Mouse (Mus musculus) frontal cortex, postnatal 36 days (tissue): ENCODE results near the gene 1700067P10Rik.

Experiments
- DNase-seq, 2 experiments: peaks; one replicate each; pipeline ENCODE4 v3.0.0; 2022; ENCODE audit warnings: low spot score in 2 of 2

1700067P10Rik gene

DNA sequence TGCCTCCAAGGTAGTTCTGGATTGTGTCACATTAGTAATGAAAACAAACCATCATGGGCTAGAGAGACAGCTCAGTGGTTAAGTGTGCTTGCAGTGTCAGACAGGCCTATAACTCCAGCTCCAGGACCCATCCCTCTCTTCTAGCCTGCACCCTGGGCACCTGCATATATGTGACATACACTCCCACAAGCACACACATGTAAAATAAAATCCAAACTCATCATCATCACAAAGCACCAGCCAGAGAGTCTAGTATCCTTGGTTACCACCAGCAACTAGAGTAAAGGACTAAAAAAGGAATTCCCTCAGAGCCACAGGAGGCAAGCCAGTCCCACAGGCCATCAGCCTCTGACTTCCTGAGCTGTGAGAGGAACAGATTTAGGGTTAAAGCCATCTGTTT, at the start of gene 1700067P10Rik:
1700067P10Rik (plus strand) TSS at position 301 of the 400 bp plus-strand sequence.
- no peak for DNase-seq

DNA sequence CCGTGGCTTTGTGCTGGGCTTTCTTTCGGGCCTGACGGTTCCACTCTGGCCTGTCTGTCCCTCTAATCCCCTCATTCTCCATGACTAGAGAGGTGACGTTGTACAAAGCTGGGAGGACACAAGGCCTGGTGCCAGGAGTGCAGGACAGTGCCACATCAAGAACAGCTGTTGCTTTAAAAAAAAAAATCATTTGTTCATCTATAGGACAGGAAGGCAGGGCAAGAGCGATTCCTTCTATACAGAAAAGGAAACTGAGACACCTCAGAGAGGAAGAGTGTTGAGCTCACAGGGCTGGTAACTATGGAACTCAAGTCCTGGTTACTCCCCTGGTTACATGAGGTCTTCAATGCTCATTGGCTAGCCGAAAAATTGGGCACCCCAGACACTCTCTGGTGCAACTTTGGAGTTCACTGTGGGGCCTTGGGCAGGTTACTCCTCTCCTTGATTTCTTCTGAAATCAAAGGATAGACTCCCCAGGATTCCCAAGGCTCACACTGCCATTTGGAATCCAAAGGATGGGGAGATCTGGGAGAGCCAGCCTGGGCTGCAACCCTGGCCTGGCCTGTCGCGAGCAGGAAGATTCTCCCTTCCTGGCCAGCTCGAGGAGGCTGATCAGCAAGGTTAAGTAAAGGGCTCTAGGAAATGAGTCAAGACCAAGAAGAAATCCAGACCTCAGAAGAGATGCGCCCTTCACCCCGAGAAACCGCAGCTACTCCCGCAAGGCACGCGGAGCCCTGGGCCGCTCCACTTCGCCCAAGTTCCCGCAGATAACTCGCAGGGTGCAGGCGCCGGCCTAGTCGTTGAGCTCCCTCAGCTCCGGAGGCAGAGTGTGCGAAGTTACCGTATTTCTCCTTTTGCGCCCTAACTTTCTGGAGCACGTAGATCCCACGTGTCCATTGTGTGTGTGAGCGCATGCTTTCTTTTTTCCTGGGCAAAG, 47.5 kb upstream of the 1700067P10Rik start:
- peak; percentile 33 to 39 for DNase-seq

DNA sequence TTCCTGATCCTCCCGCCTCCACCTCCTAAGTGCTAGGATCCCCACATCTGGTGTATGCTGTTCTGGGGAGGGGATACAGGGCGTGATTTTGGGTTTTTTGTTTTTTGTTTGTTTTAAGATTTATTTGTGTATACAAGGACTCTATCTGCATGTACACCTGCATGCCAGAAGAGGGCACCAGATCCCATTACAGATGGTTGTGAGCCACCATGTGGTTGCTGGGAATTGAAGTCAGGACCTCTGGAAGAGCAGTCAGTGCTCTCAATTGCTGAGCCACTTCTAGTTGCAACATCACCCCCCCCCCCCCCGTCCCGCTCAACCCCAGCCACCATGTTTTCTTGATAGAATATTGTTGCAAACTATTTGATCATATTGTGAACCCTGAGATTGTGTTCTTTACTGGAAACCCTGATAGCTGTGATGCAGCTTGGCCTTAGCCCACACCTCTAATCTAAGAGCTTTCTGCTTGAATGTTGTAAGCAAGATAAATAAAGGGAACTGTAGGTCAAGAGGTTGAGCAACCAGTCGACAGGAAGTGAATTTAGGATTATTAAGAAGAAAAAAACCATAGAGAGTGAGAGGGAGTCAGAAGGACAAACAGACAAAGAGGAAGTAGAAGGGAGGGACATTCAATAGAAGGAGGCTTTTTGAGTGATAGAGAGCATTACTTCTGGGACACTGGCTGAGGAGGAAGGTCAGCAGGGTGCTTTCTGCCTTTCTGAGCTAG, 45.8 kb upstream of the 1700067P10Rik start:
- DNase-seq: no peak

DNA sequence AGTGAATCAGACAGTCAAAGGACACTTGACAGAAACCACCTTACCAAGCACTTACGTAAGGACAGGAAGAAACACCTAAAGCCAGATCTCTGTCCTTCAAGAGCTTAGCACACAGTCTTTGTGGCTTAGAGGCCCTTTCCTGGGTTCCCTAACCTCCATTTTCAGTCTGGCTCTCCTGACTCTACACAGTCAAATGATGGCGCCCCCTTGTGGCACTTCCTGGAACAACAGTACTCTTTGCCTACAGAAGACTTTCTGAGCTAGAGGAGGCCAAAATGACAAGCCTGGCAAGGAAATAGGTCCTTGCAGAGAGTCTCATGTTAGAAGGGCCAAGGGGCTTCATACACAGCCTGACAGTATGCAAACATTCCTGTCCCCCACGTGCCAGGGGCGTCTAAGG, 43.5 kb upstream of the 1700067P10Rik start:
- peak; percentile 47 to 60 for DNase-seq

DNA sequence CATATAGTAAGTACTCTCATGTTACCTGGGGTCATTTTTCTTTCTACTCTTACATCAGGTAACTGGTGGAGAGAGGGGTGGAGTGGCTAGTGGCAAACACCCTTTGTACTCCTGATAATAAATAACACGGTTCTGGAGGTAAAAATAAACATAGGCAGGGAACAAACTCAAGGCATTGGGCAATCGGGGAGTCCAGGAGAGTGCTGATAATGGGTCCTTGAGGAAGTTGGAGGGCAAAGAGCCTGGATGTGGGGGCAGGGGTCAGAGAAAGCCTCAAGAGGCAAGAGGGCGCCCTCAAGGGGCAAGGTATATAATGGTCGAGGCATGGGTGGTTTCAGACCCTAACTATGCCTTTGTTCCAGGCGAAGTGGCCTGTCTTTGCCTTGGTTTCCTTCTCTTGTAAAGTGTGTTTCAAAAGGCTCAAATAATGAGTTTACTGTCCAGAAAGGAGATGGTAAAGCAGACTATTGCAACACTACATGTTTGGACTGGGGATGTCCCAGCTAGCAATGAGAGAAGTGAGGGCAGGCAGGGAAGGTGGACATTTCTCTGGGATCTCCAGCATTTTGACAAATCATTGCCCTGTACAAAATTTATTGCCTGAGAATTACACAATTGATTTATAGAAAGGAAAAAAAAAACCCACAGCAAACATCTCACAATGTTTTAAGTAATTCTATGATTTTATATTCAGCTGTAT, 37.3 kb upstream of the 1700067P10Rik start:
- DNase-seq: no peak

DNA sequence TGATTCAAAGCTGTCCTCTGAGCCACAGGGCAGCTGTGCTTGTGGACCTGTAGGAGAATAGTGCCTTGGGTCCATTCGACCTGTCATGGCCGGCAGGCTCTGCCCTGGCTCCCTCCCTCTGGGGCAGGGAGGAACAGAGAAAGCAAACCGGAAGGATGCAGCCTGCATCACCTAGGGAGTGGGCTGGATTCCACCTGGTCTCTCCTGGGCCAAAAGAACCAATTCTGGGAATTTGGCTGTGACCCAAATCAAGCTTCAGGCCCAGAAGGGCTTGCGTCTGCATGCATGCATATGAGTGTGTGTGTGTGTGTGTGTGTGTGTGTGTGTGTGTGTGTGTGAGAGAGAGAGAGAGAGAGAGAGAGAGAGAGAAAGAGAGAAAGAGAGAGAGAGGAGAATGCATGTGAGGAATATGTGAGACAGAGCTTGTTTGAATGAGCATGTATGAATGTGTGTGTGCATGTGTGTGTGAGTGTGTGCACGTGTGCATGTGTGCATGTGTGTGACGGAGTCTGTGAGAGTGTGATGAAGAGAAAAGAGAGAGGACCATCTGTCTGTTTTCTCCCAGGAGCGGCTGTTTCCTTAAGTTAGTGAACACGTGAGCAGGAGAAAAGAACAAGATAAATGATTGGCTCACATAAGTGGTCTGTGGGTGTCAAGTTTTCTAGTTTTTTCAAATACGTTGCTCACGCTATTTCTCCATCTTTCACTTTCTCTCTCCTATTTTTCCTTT, 36.6 kb upstream of the 1700067P10Rik start:
- no peak for DNase-seq

DNA sequence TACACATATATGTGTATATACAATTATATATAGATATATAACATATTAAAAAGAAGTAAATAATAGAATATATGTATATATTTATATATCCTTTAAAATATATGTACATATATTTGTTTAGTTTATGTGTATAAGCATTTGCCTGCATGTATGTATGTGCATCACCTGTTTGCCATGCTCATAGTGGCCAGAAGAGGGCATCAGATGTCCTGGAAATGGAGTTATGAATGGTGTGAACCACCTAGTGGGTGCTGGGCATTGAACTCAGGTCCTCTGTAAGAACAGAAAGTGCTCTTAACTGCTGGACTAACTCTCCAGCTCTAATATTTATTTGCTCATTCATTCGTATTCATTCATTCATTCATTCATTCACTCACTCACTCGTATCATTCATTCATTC, 35.5 kb upstream of the 1700067P10Rik start:
- DNase-seq: no peak

DNA sequence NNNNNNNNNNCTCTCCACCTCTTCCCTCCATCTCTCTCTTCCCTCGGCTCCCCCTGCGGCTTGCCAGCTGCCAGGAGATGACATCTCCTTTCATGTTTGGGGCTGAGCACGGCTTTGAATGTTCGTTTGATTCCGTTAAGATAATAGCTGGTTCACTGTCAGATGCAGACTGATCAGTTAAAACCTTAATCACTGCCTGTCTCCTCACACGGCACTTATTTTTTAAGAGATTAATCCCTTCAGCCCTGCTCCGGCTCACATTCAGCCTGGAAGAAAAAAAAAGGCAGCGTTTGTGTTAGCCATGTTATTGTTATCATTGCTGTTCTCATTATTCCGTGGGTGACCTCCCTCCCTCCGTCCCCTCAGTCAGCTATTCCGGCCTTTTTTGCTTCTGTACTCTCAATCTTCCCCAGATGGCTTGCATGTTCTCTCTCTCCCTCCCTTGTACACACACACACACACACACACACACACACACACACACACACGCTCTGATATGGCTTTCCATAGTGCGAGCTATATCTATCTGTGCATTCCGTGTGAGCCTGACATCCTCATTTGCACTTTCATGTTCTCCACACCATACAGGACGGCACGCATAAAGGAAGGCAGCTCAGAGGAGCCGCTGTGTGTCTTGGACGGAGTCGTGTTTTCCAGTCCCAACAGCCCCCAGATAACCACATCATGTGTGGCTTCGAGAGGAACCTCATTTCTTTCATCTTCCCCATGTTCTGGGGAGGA, 33.9 kb upstream of the 1700067P10Rik start:
- DNase-seq: no peak

DNA sequence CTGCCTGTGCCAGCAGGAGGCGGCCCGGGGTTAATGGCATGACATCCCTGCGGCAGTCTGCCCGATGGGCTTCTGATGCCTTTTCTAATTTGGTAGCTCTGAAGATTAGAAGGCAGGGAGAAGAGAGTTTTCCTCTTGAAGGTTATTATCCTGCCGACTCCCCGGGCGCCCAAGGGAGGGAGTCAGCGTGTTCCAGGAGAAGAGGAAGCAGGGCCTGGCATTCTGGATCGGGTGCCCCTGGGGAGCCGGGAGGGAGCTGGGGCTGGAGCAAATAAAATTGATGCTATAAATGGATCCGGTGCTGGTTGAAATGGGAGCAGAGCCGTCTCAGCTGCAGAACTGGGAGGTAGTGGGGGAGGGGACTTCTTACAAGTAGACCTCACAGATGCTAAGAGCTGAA, 31.7 kb upstream of the 1700067P10Rik start:
- no peak for DNase-seq

DNA sequence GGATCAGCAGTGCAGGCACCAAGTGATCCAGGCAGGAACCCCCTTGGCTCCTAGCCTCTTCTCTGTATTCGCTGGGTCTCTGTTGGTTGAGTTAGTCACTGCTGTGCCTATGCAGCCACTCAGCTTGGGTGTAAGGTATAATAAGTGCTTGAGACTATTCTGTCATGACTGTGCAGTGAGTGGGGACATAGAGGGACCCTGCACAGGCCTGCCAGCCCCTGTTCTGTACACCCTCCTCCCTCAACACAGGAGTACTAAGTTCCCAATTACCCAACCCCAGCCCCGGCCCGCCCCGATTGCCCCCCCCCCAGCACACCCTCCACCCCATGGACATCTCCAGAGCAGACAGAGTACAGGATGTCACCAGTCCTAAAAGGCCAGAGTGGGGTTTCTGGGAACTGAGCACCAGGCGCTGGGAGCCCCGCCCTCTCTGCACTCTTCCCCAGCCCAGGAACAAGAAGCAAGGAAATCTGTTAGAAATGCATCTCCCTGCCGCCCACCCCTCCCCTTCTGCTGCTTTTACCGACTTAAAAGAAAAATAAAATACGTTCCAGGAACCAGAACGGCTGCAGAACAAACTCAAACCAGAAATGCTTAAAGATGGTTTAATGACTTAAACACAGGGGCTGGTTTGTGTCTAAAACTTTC, 24.8 kb upstream of the 1700067P10Rik start:
- DNase-seq: no peak

DNA sequence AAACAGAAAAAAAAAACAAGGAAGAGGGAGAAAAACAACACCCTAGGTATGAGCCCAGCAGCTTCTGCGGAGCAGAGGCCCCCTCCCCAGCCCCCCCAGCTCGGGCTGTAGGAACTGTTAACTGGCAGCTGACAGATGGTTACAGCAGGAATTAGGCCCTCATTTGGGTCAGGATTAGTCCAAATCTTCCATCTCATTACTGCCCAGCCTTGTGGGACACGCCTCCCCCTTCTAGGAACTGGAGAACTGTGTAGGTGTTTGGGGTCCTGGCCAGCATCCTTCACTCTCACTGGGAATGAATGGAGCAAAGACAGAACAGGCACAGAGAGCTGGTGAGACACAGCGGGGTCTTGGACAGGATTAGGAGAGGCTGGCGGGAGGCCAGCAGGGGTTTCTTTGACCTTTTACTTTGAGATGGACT, 24.0 kb upstream of the 1700067P10Rik start:
- DNase-seq: no peak

DNA sequence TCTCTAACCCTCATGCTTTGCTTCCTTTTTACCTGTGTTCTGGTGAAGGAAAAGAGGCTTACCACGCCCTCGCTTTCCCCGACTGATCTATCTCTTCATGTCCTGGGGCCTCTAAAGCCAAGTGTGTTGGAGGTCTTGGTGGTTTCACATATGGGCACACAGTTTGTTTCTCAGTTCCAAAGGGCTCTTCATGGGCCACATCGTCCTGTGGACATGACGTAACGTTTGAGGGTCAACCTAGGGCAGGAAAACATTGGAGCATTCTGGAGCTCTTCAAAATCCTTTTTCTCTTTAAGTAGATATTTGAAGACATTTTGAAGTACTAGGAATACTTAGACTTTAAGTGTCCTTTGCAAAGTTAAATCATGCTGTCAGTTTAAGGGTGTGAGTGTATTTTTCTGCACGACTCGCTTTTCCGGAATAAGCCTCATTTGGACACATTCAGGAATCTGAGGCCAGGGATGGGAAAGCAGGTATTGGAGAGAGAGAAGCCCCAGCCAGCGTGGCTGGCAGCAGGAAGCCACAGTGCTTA, 22.0 kb upstream of the 1700067P10Rik start:
- DNase-seq: no peak

DNA sequence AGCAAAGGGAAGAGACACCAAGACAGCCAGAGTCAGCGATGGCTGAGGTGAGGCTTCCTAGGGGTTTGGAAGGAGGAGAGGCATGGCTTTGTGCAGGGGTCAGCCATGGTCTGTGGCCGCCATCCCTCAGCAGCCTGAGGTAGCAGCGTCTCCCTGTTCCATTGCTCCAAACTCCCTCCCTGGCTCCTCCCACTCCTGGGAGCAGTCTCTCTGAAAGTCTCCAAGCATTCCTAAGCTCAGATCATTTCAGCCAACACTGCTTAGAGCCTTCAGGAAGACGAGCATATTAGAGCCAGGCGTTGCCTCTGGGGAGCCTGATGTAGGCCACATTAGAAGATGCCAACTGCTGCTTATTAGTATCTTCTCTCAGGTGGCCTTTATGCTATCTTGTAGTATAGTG, 21.4 kb upstream of the 1700067P10Rik start:
- DNase-seq: no peak

DNA sequence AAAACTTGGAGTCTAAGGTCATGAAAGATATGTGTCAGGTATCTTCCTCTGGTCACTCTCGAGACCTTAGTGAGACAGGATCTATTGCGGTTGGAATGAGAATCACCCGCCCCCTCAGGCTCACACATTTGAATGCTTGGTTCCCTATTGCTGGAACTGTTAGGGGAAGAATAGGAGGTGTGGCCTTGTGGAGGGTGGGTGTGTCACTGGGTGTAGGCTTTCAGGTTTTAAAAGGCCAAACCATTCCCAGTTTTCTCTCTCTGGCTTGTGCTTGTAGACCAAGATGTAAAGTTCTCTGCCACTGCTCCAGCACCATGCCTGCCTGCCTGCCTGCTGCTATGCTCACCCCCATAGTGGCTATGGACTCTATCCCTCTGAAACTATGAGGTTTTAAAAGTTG, 8.5 kb upstream of the 1700067P10Rik start:
- DNase-seq: no peak

DNA sequence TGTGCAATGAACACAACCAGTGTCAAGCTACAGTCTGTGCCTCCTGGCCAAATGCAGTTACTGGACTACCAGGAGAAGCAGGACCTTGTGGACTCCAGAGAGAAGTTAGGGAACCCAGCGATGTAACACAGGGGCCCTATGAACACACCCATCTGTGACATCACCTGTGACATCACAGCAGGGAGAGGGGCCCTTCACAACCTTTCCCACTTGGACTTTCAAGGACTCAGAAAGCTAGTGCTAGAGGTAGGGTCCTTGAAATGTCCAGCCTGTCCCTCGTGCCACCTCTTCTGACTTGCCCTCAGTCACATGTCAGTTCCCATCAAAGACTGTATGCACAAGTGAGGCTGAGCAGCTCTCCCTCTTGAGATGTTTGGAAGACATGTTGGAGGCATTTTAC, 327 bp downstream of the 1700067P10Rik start:
- no peak for DNase-seq

DNA sequence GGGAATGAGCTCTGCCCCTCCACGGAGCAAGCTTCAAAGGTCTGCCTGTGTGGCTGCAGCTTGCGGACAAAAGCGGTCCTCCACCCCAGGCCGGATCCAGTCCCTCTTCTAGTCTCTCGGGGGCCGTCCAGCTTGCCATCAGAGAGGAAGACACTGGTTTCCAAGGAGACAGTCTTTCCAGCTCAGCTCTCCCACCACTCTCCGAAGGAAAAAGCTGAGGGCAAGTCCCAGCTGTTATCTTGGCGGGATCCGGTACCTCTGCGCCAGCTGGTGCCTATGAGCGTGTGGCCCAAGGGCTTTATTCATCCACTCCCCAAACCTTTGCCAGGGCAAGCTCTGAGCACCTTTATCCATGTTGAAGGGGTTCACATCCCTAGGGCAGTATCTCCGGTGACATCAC, 1.2 kb downstream of the 1700067P10Rik start:
- no peak for DNase-seq

DNA sequence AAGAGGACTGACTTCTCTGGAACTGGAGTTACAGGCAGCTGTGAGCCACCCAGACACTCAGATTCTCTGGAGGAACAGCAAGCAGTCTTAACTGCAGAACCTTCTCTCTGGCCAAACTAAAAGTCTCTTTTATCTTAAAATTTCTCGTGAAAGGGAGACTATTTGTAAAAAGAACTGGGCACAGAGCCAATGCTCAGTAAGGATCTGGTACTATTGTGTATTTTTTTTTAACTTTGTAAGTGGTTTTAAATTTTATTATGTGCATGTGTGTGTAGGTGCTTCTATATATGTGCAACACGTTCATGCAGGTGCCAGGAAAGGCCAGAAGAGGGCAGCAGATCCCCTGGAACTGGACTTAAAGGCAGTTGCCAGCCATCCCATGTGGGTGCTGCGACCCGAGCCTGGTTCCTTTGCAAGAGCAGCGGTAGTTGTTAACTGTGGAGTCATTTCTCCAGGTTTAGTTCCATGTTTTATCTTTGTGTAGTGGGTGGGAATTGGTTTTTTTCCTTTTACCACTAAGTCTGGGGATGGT, 4.2 kb downstream of the 1700067P10Rik start:
- no peak for DNase-seq

DNA sequence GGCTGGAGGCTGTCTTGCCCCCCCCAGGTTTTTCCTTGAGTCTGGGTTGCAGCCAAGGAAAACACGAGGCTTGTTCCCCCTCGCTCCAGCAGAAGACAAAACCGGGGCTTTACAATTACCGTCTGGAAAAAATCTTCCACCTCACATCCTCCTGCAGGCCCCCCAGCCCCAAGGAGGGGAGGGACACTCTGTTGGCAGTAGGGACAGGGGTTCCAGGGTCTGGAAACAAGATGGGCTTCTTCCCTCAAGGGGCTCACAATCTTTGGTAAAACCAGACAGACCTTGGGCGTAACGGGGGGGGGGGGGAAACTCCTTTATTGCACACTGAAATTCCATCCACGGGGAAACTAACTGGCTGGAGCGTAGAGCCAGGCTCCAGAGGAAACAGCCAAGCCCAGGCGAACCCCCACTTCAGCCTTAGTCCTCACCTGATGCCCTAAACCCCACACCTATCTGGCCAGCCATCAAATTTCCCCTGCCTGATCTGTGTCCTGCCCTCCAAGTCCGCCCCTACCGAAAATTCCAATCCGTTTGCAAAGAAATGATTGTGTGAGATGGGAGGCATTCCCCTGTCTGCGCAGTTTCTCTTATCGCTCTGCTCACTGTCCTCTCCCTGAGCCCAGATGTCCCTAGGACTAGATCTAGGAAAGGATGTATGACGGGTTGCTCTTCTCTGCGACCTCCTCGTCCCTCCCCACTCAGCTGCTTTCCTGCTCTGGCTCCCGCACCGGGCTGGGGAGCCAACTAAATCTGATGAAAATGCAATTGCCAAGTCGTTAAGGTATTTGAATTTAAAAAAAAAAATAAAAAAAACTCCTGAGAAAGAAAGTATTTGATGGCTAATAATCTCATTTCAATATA, 5.9 kb downstream of the 1700067P10Rik start:
- no peak for DNase-seq

DNA sequence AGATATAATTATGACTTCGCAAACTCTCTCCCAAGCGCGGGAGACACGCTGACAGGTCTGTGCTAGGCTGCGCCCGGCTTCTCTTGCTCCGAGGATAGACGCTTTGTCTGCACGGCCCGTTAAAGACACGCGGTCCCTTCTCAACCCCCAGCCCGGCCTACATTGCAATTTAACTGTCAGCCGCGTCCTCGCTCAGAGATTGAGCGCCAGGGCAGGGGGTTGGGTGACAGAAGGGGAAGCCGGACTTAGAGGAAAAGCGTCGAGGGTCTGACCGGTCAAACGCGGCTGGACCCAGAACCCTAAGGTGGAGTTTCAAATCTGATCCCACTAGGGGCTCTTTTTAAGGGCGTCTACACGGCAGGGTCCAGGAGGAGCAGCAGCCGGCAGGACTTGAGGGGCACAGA, 6.6 kb downstream of the 1700067P10Rik start:
- DNase-seq: no peak
